Mouse (Mus musculus) intestine, postnatal 0 days (tissue): ENCODE data around the gene Etv6. TPM values are rescaled to one million over a fixed set of nuclear protein-coding genes. Genes with fewer than 3 reads are reported as not detected.

Experiments used
- ATAC-seq: fragments of 200-750 bp; cut with Nextera tagmentation; 2 replicates; pipeline ENCODE4 v1.8.0; 2017; ENCODE audit warnings: mild to moderate bottlenecking, moderate TSS enrichment, moderate library complexity
- H3K27ac ChIP-seq: fragments of 300-500 bp; sonication (generic); 2 replicates; pipeline ENCODE4 v1.5.1; 2014; ENCODE audit warnings: mild to moderate bottlenecking, low read depth, low read length, moderate library complexity
- H3K27me3 ChIP-seq: fragments of 300-500 bp; sonication (generic); replicated peaks from 2 replicates; pipeline ENCODE4 v1.6.1; 2014; ENCODE audit warnings: low read length, mixed read lengths; ENCODE audit not compliant: control insufficient read depth, insufficient read depth
- H3K36me3 ChIP-seq: fragments of 300-500 bp; sonication (generic); 2 replicates; pipeline ENCODE4 v1.6.1; 2014; ENCODE audit warnings: mild to moderate bottlenecking, moderate library complexity; ENCODE audit not compliant: control insufficient read depth, insufficient read depth
- H3K4me1 ChIP-seq: fragments of 300-500 bp; sonication (generic); replicated peaks from 2 replicates; pipeline ENCODE4 v1.6.1; 2014; ENCODE audit warnings: antibody characterized with exemption, low read length, mixed read lengths; ENCODE audit not compliant: control insufficient read depth, insufficient read depth
- H3K4me2 ChIP-seq: fragments of 300-500 bp; sonication (generic); replicated peaks from 2 replicates; pipeline ENCODE4 v1.6.1; 2014; ENCODE audit warnings: low read depth, mild to moderate bottlenecking, moderate library complexity
- H3K4me3 ChIP-seq: fragments of 300-500 bp; sonication (generic); 2 replicates; pipeline ENCODE4 v1.5.1; 2014; ENCODE audit warnings: low read depth, low read length
- H3K9ac ChIP-seq: fragments of 300-500 bp; sonication (generic); 2 replicates; pipeline ENCODE4 v1.6.1; 2014; ENCODE audit warnings: mild to moderate bottlenecking, low read depth, low read length
- H3K9me3 ChIP-seq: fragments of 300-500 bp; sonication (generic); 2 replicates; pipeline ENCODE4 v1.6.1; 2016; ENCODE audit warnings: mixed run types; ENCODE audit not compliant: control insufficient read depth
- CTCF ChIP-seq: sonication (generic); IDR thresholded peaks from 2 replicates; pipeline ENCODE4 v1.5.1; 2016; ENCODE audit warnings: low read depth, mild to moderate bottlenecking, control low read depth, antibody characterized with exemption, moderate library complexity
- WGBS: fragments of 180-500 bp; shearing (Covaris S2); extraction: QIAGEN DNeasy Blood & Tissue Kit; methylation state at CpG from one replicate; pipeline ENCODE4 v1.1.7; 2014; 5-methylcytosine and 5-hydroxymethylcytosine counted together
- polyA plus RNA-seq: library from polyadenylated mRNA; unstranded; fragments of >200 nt; fragmentation: Nextera tagmentation; extraction: Ambion mirVana; gene quantifications from 2 replicates; pipeline ENCODE4 v1.2.1, GENCODE M21; 2015

The Etv6 gene
- polyA plus RNA-seq, 1 experiment from 2014 or later, result 7.8 TPM

GRCm38 (mm10) chr6:134058451-134058850 is 23.0 kb downstream of the Etv6 start:
- Histone ChIP-seq H3K27ac (no peak overlapping the region), H3K36me3 (no peaks in the 10 kb centered on the region), H3K9me3 (no peaks in the 10 kb centered on the region), H3K4me2 (no peak overlapping the region), H3K4me1 (no peaks in the 10 kb centered on the region), H3K9ac (no peak overlapping the region), H3K27me3 (no peaks in the 10 kb centered on the region), H3K4me3 (no peak overlapping the region)
- ATAC-seq, result no peak
- no peak for TF ChIP-seq CTCF
- WGBS, result 60% methylated on average over 4 of the region's 4 CpGs

- H3K4me3 ChIP-seq, result no peak overlapping the region
- H3K27ac ChIP-seq, result no peak overlapping the region
- no peak overlapping the region for H3K4me2 ChIP-seq
- no peaks in the 10 kb centered on the region for H3K9me3 ChIP-seq
- ATAC-seq, result no peak
- H3K9ac ChIP-seq, result no peak overlapping the region
- no peaks in the 10 kb centered on the region for H3K27me3 ChIP-seq
- H3K4me1 ChIP-seq, result no peaks in the 10 kb centered on the region
- H3K36me3 ChIP-seq, result no peaks in the 10 kb centered on the region
- no peak for TF ChIP-seq CTCF
- 80% methylated on average over 10 of the region's 10 CpGs for WGBS
Measured at GRCm38 (mm10) chr6:134058886-134059551, 23.5 kb downstream of the Etv6 start.

GRCm38 (mm10) chr6:134059552-134059891 is 24.0 kb downstream of the Etv6 start:
- Histone ChIP-seq H3K4me1 (no peaks in the 10 kb centered on the region), H3K4me3 (no peak overlapping the region), H3K9me3 (no peaks in the 10 kb centered on the region), H3K36me3 (no peaks in the 10 kb centered on the region), H3K27ac (no peak overlapping the region), H3K27me3 (no peaks in the 10 kb centered on the region), H3K9ac (no peak overlapping the region), H3K4me2 (no peak overlapping the region)
- TF ChIP-seq CTCF, result no peak
- 73% methylated on average over 10 of the region's 10 CpGs for WGBS
- no peak for ATAC-seq

GRCm38 (mm10) chr6:134060036-134060435 is 24.5 kb downstream of the Etv6 start:
- Histone ChIP-seq H3K9me3 (no peaks in the 10 kb centered on the region), H3K4me1 (0 out of 2 replicates have a peak, but pooled peaks cover 3% of the 10 kb centered on the region), H3K36me3 (no peaks in the 10 kb centered on the region), H3K4me2 (no peak overlapping the region), H3K27me3 (no peaks in the 10 kb centered on the region), H3K9ac (no peak overlapping the region), H3K4me3 (no peak overlapping the region), H3K27ac (no peak overlapping the region)
- 77% methylated on average over 9 of the region's 9 CpGs for WGBS
- TF ChIP-seq CTCF, result no peak
- no peak for ATAC-seq

GRCm38 (mm10) chr6:134060811-134061210 is 25.3 kb downstream of the Etv6 start:
- H3K4me1 ChIP-seq, result 0 out of 2 replicates have a peak, but pooled peaks cover 6% of the 10 kb centered on the region
- no peak overlapping the region for H3K27ac ChIP-seq
- H3K4me3 ChIP-seq, result no peak overlapping the region
- TF ChIP-seq CTCF, result no peak
- no peaks in the 10 kb centered on the region for H3K9me3 ChIP-seq
- no peak overlapping the region for H3K4me2 ChIP-seq
- H3K36me3 ChIP-seq, result no peaks in the 10 kb centered on the region
- H3K27me3 ChIP-seq, result no peaks in the 10 kb centered on the region
- ATAC-seq, result no peak
- 53% methylated on average over 12 of the region's 12 CpGs for WGBS
- no peak overlapping the region for H3K9ac ChIP-seq

GRCm38 (mm10) chr6:134065018-134065725 is 29.7 kb downstream of the Etv6 start:
- WGBS, result 67% methylated on average over 11 of the region's 11 CpGs
- peaks cover 8% of the 10 kb centered on the region; the same call in 1 of the 2 replicates for H3K36me3 ChIP-seq
- H3K4me3 ChIP-seq, result no peak overlapping the region
- H3K27ac ChIP-seq, result no peak overlapping the region
- H3K4me1 ChIP-seq, result 0 out of 2 replicates have a peak, but pooled peaks cover 6% of the 10 kb centered on the region
- no peaks in the 10 kb centered on the region for H3K27me3 ChIP-seq
- no peak overlapping the region for H3K9ac ChIP-seq
- no peak for TF ChIP-seq CTCF
- no peak overlapping the region for H3K4me2 ChIP-seq
- ATAC-seq, result no peak
- H3K9me3 ChIP-seq, result no peaks in the 10 kb centered on the region
